20 mouse cellular contexts compared by ENCODE assay signal in the genomic region with DNA sequence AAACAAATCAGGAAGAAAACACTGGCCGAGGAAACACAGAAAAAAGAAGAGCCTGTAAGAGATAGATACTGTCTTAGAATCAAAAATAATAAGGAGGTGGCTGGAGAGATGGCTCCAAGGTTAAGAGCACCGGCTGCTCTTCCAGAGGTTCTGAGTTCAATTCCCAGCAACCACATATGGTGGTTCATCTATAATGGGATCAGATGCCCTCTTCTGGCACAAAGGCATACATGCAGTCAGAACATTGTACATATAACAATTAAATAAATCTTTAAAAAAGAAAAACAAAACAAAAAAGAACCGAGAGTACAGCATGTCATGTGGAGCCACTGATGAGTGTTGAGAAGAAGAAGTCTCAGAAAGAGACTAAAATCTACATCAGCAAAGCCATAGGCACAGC.
DNase-seq lines count a peak whose midpoint lies in the region; ATAC-seq and TF ChIP-seq lines count a peak whose summit lies in the region.
"Had no signal": no experiment of that assay in that cellular context is flagged by ENCODE, and none has a peak within 500 bp of the region (broad histone marks: within the 10 kb centered on the region; RNA-seq: fewer than 3 reads in every experiment).

No protein-coding gene starts in this region.

- H3K9me3 ChIP-seq in kidney, postnatal 0 days (replicated peaks; ENCODE audit: low read length) = no peaks in the 10 kb centered on the region
- no peaks in the 10 kb centered on the region for H3K9me3 ChIP-seq in midbrain, postnatal 0 days (ENCODE audit: low read length)
- no peaks in the 10 kb centered on the region for H3K9me3 ChIP-seq in midbrain, embryonic 11.5 days (ENCODE audit: control insufficient read depth, low read length)
- H3K9me3 ChIP-seq in intestine, embryonic 14.5 days (ENCODE audit: control insufficient read depth, low read length) = no peaks in the 10 kb centered on the region
- no peaks in the 10 kb centered on the region for H3K9me3 ChIP-seq in stomach, postnatal 0 days (ENCODE audit: control insufficient read depth, low read length)
- H3K9me3 ChIP-seq in forebrain, embryonic 12.5 days = no peaks in the 10 kb centered on the region
- H3K9me3 ChIP-seq: embryonic facial prominence, embryonic 10.5 days; G1E; liver, embryonic 15.5 days; midbrain, embryonic 13.5 days; neural tube, embryonic 13.5 days had no signal

- no peak overlapping the region for H3K4me3 ChIP-seq in kidney, postnatal 0 days (replicated peaks; ENCODE audit: low read depth, low read length)
- no peak overlapping the region for H3K4me3 ChIP-seq in midbrain, postnatal 0 days (ENCODE audit: low read depth, low read length)
- no peak overlapping the region for H3K4me3 ChIP-seq in midbrain, embryonic 11.5 days (ENCODE audit: low read depth, low read length)
- H3K4me3 ChIP-seq in intestine, embryonic 14.5 days (ENCODE audit: low read depth, low read length) = no peak overlapping the region
- no peak overlapping the region for H3K4me3 ChIP-seq in stomach, postnatal 0 days (ENCODE audit: low read depth, low read length)
- no peak overlapping the region for H3K4me3 ChIP-seq in forebrain, embryonic 12.5 days (replicated peaks)
- H3K4me3 ChIP-seq: embryonic facial prominence, embryonic 10.5 days; erythroblast, embryonic 14.5 days; liver, embryonic 15.5 days; midbrain, embryonic 13.5 days; neural tube, embryonic 13.5 days had no signal

- DNase-seq in kidney, postnatal 0 days (ENCODE audit: low spot score) = no peak
- no peak for DNase-seq in kidney, adult 9 months
- DNase-seq in midbrain, postnatal 0 days (ENCODE audit: low spot score) = no peak
- DNase-seq in midbrain, embryonic 11.5 days (ENCODE audit: low spot score, missing footprints) = no peak
- DNase-seq in intestine, embryonic 14.5 days (ENCODE audit: low spot score) = no peak
- no peak for DNase-seq in stomach, postnatal 0 days (ENCODE audit: low spot score)
- no peak for DNase-seq in right cerebral cortex, postnatal 36 days (ENCODE audit: low spot score in 2 of 2)
- DNase-seq: cerebellum, adult 2 months; gastrocnemius, postnatal 10 days; layer of hippocampus, postnatal 36 days; right cerebral cortex, adult 18-20 months had no signal

- H3K27ac ChIP-seq in kidney, postnatal 0 days = peak overlapping the region; percentile 58
- H3K27ac ChIP-seq in midbrain, postnatal 0 days (ENCODE audit: low read depth, low read length) = no peak overlapping the region
- H3K27ac ChIP-seq in midbrain, embryonic 11.5 days (ENCODE audit: low read depth, low read length) = no peak overlapping the region
- peak overlapping the region; percentile 71; the same call in 1 of the 2 replicates for H3K27ac ChIP-seq in intestine, embryonic 14.5 days (ENCODE audit: low read depth)
- peak overlapping the region; percentile 58; the same call in 1 of the 2 replicates for H3K27ac ChIP-seq in stomach, postnatal 0 days (replicated peaks)
- no peak overlapping the region for H3K27ac ChIP-seq in forebrain, embryonic 12.5 days
- H3K27ac ChIP-seq: liver, embryonic 15.5 days; midbrain, embryonic 13.5 days; neural tube, embryonic 13.5 days had no signal

- H3K4me1 ChIP-seq in kidney, postnatal 0 days (replicated peaks; ENCODE audit: insufficient read depth, low read length) = peaks cover 10% of the 10 kb centered on the region
- no peaks in the 10 kb centered on the region for H3K4me1 ChIP-seq in midbrain, postnatal 0 days (ENCODE audit: insufficient read depth, low read length)
- H3K4me1 ChIP-seq in midbrain, embryonic 11.5 days (ENCODE audit: control insufficient read depth, insufficient read depth, low read length) = no peaks in the 10 kb centered on the region; the same call in 1 of the 2 replicates
- H3K4me1 ChIP-seq in intestine, embryonic 14.5 days (replicated peaks; ENCODE audit: control insufficient read depth, insufficient read depth, low read length) = peaks cover 25% of the 10 kb centered on the region
- H3K4me1 ChIP-seq in stomach, postnatal 0 days (replicated peaks; ENCODE audit: control insufficient read depth, insufficient read depth) = peaks cover 6% of the 10 kb centered on the region; the same call in 1 of the 2 replicates
- peaks cover 12% of the 10 kb centered on the region for H3K4me1 ChIP-seq in forebrain, embryonic 12.5 days

- H3K4me2 ChIP-seq in kidney, postnatal 0 days (ENCODE audit: low read length) = no peak overlapping the region
- H3K4me2 ChIP-seq in midbrain, postnatal 0 days (ENCODE audit: low read depth, low read length, poor library complexity, severe bottlenecking) = no peak overlapping the region
- no peak overlapping the region for H3K4me2 ChIP-seq in midbrain, embryonic 11.5 days
- no peak overlapping the region for H3K4me2 ChIP-seq in intestine, embryonic 14.5 days (ENCODE audit: low read length)
- no peak overlapping the region for H3K4me2 ChIP-seq in stomach, postnatal 0 days (replicated peaks; ENCODE audit: low read depth)
- H3K4me2 ChIP-seq in forebrain, embryonic 12.5 days = no peak overlapping the region
- H3K4me2 ChIP-seq: liver, embryonic 15.5 days; midbrain, embryonic 13.5 days; neural tube, embryonic 13.5 days had no signal

- H3K27me3 ChIP-seq in kidney, postnatal 0 days (ENCODE audit: insufficient read depth, low read length) = no peaks in the 10 kb centered on the region
- no peaks in the 10 kb centered on the region for H3K27me3 ChIP-seq in midbrain, postnatal 0 days (ENCODE audit: insufficient read depth, low read length)
- H3K27me3 ChIP-seq in midbrain, embryonic 11.5 days (ENCODE audit: control insufficient read depth, insufficient read depth, low read length) = peaks cover 2% of the 10 kb centered on the region
- no peaks in the 10 kb centered on the region for H3K27me3 ChIP-seq in intestine, embryonic 14.5 days (replicated peaks; ENCODE audit: control insufficient read depth, insufficient read depth, low read length)
- H3K27me3 ChIP-seq in stomach, postnatal 0 days (ENCODE audit: control insufficient read depth, insufficient read depth, low read length) = no peaks in the 10 kb centered on the region
- H3K27me3 ChIP-seq in forebrain, embryonic 12.5 days = peaks cover 42% of the 10 kb centered on the region
- H3K27me3 ChIP-seq: liver, embryonic 15.5 days; neural tube, embryonic 13.5 days had no signal

- peak; percentile 50; the same call in 1 of the 2 replicates for TF ChIP-seq CTCF in kidney, postnatal 0 days (IDR thresholded peaks at IDR 0.05; ENCODE audit: low read depth)
- TF ChIP-seq CTCF in midbrain, postnatal 0 days (IDR thresholded peaks at IDR 0.05) = 0 out of 2 replicates have a peak, but pooled peaks have one; percentile 24
- TF ChIP-seq CTCF in stomach, postnatal 0 days (IDR thresholded peaks at IDR 0.05; ENCODE audit: low read depth) = peak; percentile 53

- 80% methylated on average over 3 of the region's 3 CpGs for WGBS in kidney, postnatal 0 days
- WGBS in midbrain, postnatal 0 days = 87% methylated on average over 3 of the region's 3 CpGs
- 82% methylated on average over 3 of the region's 3 CpGs for WGBS in midbrain, embryonic 11.5 days
- 53% methylated on average over 3 of the region's 3 CpGs for WGBS in intestine, embryonic 14.5 days
- WGBS in stomach, postnatal 0 days = 67% methylated on average over 3 of the region's 3 CpGs
- WGBS in forebrain, embryonic 12.5 days = 80% methylated on average over 3 of the region's 3 CpGs

- H3K36me3 ChIP-seq in kidney, postnatal 0 days (ENCODE audit: insufficient read depth, low read length) = no peaks in the 10 kb centered on the region
- no peaks in the 10 kb centered on the region for H3K36me3 ChIP-seq in midbrain, postnatal 0 days (ENCODE audit: insufficient read depth, low read length)
- H3K36me3 ChIP-seq in midbrain, embryonic 11.5 days (ENCODE audit: control insufficient read depth, insufficient read depth, low read length) = no peaks in the 10 kb centered on the region
- no peaks in the 10 kb centered on the region for H3K36me3 ChIP-seq in intestine, embryonic 14.5 days (ENCODE audit: control insufficient read depth, insufficient read depth, low read length)
- no peaks in the 10 kb centered on the region for H3K36me3 ChIP-seq in stomach, postnatal 0 days (ENCODE audit: control insufficient read depth, insufficient read depth, low read length)
- no peaks in the 10 kb centered on the region for H3K36me3 ChIP-seq in forebrain, embryonic 12.5 days (replicated peaks)
- H3K36me3 ChIP-seq: embryonic facial prominence, embryonic 10.5 days; G1E; liver, embryonic 15.5 days; midbrain, embryonic 13.5 days; neural tube, embryonic 13.5 days had no signal

- no peak for ATAC-seq in kidney, postnatal 0 days (replicated peaks; ENCODE audit: low FRiP score, low read depth)
- ATAC-seq in midbrain, postnatal 0 days (ENCODE audit: low FRiP score) = no peak
- ATAC-seq in midbrain, embryonic 11.5 days (ENCODE audit: low FRiP score) = no peak
- ATAC-seq in intestine, embryonic 14.5 days (replicated peaks; ENCODE audit: low FRiP score, low TSS enrichment, low read depth) = no peak
- no peak for ATAC-seq in stomach, postnatal 0 days (ENCODE audit: low FRiP score, low TSS enrichment)
- ATAC-seq in forebrain, embryonic 12.5 days (ENCODE audit: low FRiP score) = no peak
- ATAC-seq: forebrain, embryonic 14.5 days; inflammation-experienced regulatory T-cells, adult 6 months; midbrain, embryonic 13.5 days had no signal

- no peak overlapping the region for H3K9ac ChIP-seq in kidney, postnatal 0 days (ENCODE audit: low read depth, low read length)
- no peak overlapping the region for H3K9ac ChIP-seq in midbrain, postnatal 0 days (replicated peaks; ENCODE audit: low read length, poor library complexity, severe bottlenecking)
- H3K9ac ChIP-seq in midbrain, embryonic 11.5 days (ENCODE audit: low read length) = no peak overlapping the region
- H3K9ac ChIP-seq in intestine, embryonic 14.5 days (ENCODE audit: low read length) = no peak overlapping the region
- H3K9ac ChIP-seq in stomach, postnatal 0 days (ENCODE audit: low read length) = no peak overlapping the region
- H3K9ac ChIP-seq in forebrain, embryonic 12.5 days = no peak overlapping the region
- H3K9ac ChIP-seq: liver, embryonic 15.5 days; midbrain, embryonic 13.5 days; neural tube, embryonic 13.5 days had no signal

- no peak for TF ChIP-seq EP300 in stomach, postnatal 0 days (optimal IDR thresholded peaks at IDR 0.05)

Comparison
In these comparisons a context has a peak if more than half of its experiments do, and no peak if none do; other contexts are left out.
1. H3K27ac ChIP-seq: peak in kidney, postnatal 0 days (single experiment), intestine, embryonic 14.5 days (single experiment) and stomach, postnatal 0 days (single experiment); none in midbrain, postnatal 0 days (single experiment), midbrain, embryonic 11.5 days (single experiment) and forebrain, embryonic 12.5 days (single experiment).
2. Peak in every context shown above with its lines, with median percentiles within 50 percentile points of each other: CTCF ChIP-seq.